Mouse (Mus musculus) cerebellum, adult 2 months (tissue): ENCODE data around the gene Smpdl3a.

ENCODE experiments used
- CTCF ChIP-seq: fragments of 200-500 bp; IDR thresholded peaks from 2 replicates; pipeline ENCODE4 v1.5.1; 2011; ENCODE audit warnings: low read depth, mild to moderate bottlenecking, control low read depth, low read length, moderate library complexity, borderline replicate concordance; ENCODE audit not compliant: insufficient read depth
- POLR2A ChIP-seq: fragments of 200-500 bp; IDR thresholded peaks from 2 replicates; pipeline ENCODE4 v1.6.1; 2011; ENCODE audit warnings: low read length, control low read depth, borderline replicate concordance; ENCODE audit not compliant: insufficient read depth

DNA sequence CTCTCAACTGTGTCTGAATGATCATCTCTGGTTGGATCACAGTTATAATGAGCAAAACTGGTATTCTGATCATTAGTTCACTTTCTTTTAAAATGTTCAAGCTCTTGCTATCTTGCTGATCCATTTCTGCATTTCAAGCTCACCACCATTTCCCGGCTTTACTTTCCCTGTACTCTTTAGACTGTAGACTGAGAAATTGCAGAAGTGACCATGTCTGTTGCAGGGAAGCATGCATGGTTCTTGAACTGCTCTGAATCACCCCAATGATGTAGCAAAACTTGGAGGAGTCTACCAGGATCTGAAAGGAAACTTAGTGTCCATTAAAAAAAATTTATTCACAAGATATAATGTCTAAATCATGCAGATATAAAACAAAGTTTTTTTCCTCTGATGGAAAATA is 1.2 kb upstream of the Smpdl3a start:
- TF ChIP-seq CTCF (no peak), POLR2A (no peak)
